Mouse (Mus musculus): ENCODE measurements at regions not wholly inside any gene's neighbourhood (a gene's known extent, or its start where the extent isn't known, plus 50 kb on each side); places are given as distances from the start of the nearest gene placed in this dataset.

DNA sequence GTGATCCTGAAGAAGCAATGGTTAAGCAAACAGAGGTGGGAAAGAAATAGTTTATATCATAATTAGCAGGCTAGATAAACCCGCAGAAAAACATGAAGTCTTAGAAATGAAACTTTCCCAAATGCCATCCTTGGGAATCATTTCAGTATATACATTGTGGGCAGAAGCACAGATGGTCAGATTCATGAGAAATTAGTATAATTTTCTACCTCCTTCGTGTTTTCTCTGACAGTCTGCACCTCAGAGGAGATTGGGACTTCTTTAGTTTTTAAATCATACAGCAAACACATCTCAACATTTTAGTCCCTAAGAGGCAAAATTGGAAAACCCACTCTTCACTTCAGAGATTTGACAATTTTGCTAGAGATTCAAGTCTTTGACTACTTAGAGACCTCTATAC lies 786.6 kb upstream of the Celf2 start:
- peak in 1 of 2 experiments; percentile 21 for DNase-seq (ENCODE audit: low spot score in 2 of 2)

DNA sequence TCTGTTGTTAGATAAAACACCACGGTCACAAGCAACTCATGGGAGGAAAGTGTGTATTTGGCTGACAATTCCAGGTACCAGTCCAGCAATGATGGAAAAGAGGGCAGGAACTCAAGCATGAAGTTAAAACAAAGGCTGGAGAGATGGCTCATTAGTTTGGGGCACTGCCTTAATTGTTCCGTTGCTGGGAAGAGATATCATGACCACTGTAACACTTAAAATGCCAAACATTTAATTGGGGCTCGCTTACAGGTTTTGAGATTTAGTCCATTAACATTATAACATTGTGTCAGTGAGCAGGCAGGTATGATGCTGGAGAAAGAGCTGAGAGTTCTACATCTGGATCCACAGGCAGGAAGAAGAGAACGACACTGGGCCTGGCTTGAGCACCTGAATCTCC lies 782.0 kb upstream of the Celf2 start:
- DNase-seq (ENCODE audit: low spot score in 2 of 2): no peak

DNA sequence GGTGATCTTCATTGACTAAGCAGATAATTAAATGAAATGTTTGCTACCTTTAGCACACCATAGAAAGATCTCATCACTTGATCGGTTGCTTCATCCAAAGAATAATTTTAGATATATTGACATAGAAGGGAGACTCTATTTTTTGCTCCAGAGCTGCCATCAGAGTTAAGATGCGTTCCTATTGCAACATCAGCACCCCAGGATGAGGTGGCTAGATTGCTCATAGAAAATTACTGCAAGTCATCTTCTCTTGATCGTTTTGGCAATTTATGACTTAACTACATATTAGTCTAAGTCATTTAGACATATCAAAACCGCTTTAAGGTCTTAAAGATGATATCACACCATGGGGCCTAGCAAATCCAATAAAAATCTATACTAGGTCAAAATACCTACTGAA lies 778.0 kb upstream of the Celf2 start:
- no peak for DNase-seq (ENCODE audit: low spot score in 2 of 2)

DNA sequence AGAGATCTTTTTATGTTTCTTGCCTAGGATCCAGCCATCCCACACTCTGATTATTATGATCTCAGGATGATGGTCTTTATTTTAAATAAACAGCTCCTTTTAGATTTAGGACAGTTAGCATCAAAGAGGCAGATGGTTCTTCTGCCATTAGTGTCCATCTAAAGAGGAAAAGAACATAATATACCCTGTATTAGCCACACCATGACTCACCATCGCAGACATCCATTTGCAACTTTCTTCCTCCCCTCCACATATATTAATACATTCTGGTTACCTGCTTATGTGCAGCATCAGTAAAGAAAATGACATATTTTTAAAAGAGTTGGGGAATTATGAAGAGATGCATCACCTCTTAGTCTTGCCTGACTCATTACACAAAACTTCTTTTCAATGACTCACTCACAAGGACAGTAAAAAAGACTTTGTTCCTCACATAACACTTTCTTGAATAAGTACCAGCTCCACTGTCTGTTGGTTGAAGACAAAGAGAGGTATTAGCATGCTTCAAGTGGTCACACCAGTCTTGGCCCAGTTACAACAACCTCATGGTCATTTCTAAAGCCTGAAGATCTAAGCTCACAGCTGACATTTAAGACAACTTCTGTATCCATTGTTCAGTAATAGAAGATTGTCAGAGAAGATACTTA lies 766.9 kb upstream of the Celf2 start:
- peak in 1 of 2 experiments; percentile 52 for DNase-seq (ENCODE audit: low spot score in 2 of 2)
